Mouse (Mus musculus) myocyte (in vitro differentiated cells): ENCODE results near the gene Cry2. TPM values are rescaled to one million over a fixed set of nuclear protein-coding genes. Genes with fewer than 3 reads are reported as not detected.

Experiments used
- H3K27me3 ChIP-seq: one replicate; pipeline ENCODE4 v1.6.1; 2011; ENCODE audit not compliant: control insufficient read depth, insufficient read depth, insufficient read length
- H3K36me3 ChIP-seq: one replicate; pipeline ENCODE4 v1.6.1; 2011; ENCODE audit not compliant: control insufficient read depth, insufficient read depth
- H3K4me2 ChIP-seq: one replicate; pipeline ENCODE4 v1.6.1; 2011; ENCODE audit warnings: low read depth, control low read depth
- H3K4me3 ChIP-seq: one replicate; pipeline ENCODE4 v1.5.1; 2011; ENCODE audit warnings: mild to moderate bottlenecking, control low read depth, moderate library complexity
- H3K79me2 ChIP-seq: one replicate; pipeline ENCODE4 v1.6.1; 2011; ENCODE audit not compliant: control insufficient read depth, insufficient read depth
- H3ac ChIP-seq: one replicate; pipeline ENCODE4 v1.6.1; 2011; ENCODE audit not compliant: control insufficient read depth, insufficient read length
- CEBPB ChIP-seq: IDR thresholded peaks from 2 replicates; pipeline ENCODE4 v1.6.1; 2011; ENCODE audit warnings: mild to moderate bottlenecking, moderate library complexity; ENCODE audit not compliant: poor library complexity, insufficient read depth, severe bottlenecking
- E2F4 ChIP-seq: IDR thresholded peaks from one replicate; pipeline ENCODE4 v1.6.1; 2011; ENCODE audit warnings: mild to moderate bottlenecking, control low read depth, moderate library complexity; ENCODE audit not compliant: insufficient read depth
- MAX ChIP-seq: IDR thresholded peaks from one replicate; pipeline ENCODE4 v1.6.1; 2011; ENCODE audit warnings: low read depth, mild to moderate bottlenecking, control low read depth
- MYOD1 ChIP-seq, 3 experiments: IDR thresholded peaks; one replicate each; pipeline ENCODE4 v1.6.1; 2011; ENCODE audit warnings: control low read depth in 2 of 3, low read depth in 2 of 3, mild to moderate bottlenecking in 2 of 3, moderate library complexity in 1 of 3; ENCODE audit not compliant: insufficient read length in 2 of 3, control insufficient read depth in 1 of 3
- MYOG ChIP-seq, 3 experiments: IDR thresholded peaks; one replicate each; pipeline ENCODE4 v1.6.1; 2011; ENCODE audit warnings: control low read depth in 2 of 3, low read depth in 2 of 3, mild to moderate bottlenecking in 2 of 3; ENCODE audit not compliant: insufficient read length in 2 of 3, control insufficient read depth in 1 of 3, insufficient read depth in 1 of 3
- POLR2A ChIP-seq: IDR thresholded peaks from one replicate; pipeline ENCODE4 v1.6.1; 2011; ENCODE audit warnings: low read depth, mild to moderate bottlenecking, control low read depth, moderate library complexity; ENCODE audit not compliant: insufficient read length
- POLR2AphosphoS2 ChIP-seq: IDR thresholded peaks from one replicate; pipeline ENCODE4 v1.6.1; 2011; ENCODE audit warnings: low read depth, control low read depth; ENCODE audit not compliant: insufficient read length
- REST ChIP-seq: IDR thresholded peaks from one replicate; pipeline ENCODE4 v1.6.1; 2011; ENCODE audit warnings: mild to moderate bottlenecking, control low read depth, moderate library complexity; ENCODE audit not compliant: insufficient read depth, insufficient read length
- SRF ChIP-seq: IDR thresholded peaks from one replicate; pipeline ENCODE4 v1.6.1; 2011; ENCODE audit warnings: low read depth; ENCODE audit not compliant: control insufficient read depth, insufficient read length
- TCF12 ChIP-seq: IDR thresholded peaks from one replicate; pipeline ENCODE4 v1.6.1; 2011; ENCODE audit warnings: mild to moderate bottlenecking, control low read depth; ENCODE audit not compliant: poor library complexity, insufficient read depth, severe bottlenecking
- TCF3 ChIP-seq: IDR thresholded peaks from one replicate; pipeline ENCODE4 v1.6.1; 2011; ENCODE audit warnings: low read depth, control low read depth; ENCODE audit not compliant: insufficient read length
- USF1 ChIP-seq: IDR thresholded peaks from one replicate; pipeline ENCODE4 v1.6.1; 2011; ENCODE audit warnings: low read depth, mild to moderate bottlenecking, control low read depth, moderate library complexity
- polyA plus RNA-seq: library from polyadenylated mRNA; unstranded; fragments of >200 nt; fragmentation: generic; extraction: Trizol; gene quantifications from one replicate; pipeline ENCODE4 v1.2.1, GENCODE M21; 2012; ENCODE audit warnings: missing spikeins

The Cry2 gene
- polyA plus RNA-seq, 1 experiment = 9.3 TPM

DNA sequence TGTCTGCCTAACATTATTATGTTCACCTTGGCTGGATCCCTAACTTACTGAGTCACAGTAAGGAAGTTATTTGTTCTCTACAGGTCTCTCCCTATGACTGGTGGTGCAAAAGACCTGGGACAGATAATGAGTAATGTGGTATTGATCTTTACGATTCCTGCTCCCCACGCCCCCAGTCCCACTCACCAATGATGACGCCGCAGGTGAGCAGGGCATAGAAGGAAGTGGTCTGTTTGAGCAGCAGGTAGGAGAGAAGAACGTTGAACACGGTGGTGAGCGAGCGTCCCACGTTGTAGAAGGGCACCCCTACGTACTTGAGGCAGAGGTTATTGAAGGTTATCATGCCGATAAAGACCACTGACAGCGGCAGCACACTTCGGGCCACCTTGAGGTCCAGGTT is 24.6 kb upstream of the Cry2 start:
- Histone ChIP-seq H3K36me3 (peaks cover 3% of the 10 kb centered on the region), H3K4me2 (peak overlapping the region; percentile 96), H3K79me2 (peaks cover 13% of the 10 kb centered on the region), H3ac (peak overlapping the region; percentile 39), H3K27me3 (no peaks in the 10 kb centered on the region), H3K4me3 (peak overlapping the region; percentile 84)
- TF ChIP-seq POLR2A (no peak), MYOG (IDR thresholded peaks at IDR 0.05; ENCODE audit: control insufficient read depth in 1 of 3, insufficient read depth in 1 of 3, insufficient read length in 2 of 3, low read depth in 2 of 3) (no peak), REST (no peak), SRF (no peak), TCF12 (no peak), CEBPB (no peak), MAX (no peak), MYOD1 (IDR thresholded peaks at IDR 0.05; ENCODE audit: control insufficient read depth in 1 of 3, insufficient read length in 2 of 3, low read depth in 2 of 3) (no peak), USF1 (no peak), POLR2AphosphoS2 (no peak), E2F4 (no peak), TCF3 (no peak)

DNA sequence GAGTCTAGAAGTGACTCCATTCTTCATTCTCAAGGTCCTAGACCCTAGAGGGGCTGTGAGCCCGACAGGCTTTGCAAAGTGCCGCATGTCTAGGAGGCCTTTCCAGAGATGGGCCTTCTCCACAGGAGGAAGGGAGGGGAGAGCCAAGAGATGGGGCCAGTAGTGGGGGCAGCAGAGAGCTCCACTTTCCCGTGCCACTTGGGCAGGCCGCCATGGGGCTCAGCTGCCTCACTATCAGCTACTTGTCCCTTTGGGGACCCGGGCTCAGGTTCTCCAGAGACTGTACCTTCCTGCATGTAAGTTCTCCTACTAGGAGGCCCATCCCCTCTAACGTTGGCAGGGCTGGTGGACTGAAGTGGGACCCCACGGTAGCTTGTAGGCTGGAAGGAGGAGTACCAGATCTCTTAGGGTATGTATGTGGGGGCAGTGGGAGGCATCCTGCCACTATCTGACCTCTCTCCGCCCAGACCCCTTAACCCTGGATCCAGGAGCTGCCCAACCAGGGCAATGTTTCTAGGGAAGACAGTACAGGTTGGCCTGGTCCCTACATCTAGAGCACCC is 23.2 kb upstream of the Cry2 start:
- TF ChIP-seq SRF (no peak), POLR2A (no peak), USF1 (no peak), POLR2AphosphoS2 (no peak), E2F4 (no peak), MYOD1 (IDR thresholded peaks at IDR 0.05; ENCODE audit: control insufficient read depth in 1 of 3, insufficient read length in 2 of 3, low read depth in 2 of 3) (no peak), MAX (no peak), TCF3 (no peak), TCF12 (no peak), REST (no peak), MYOG (IDR thresholded peaks at IDR 0.05; ENCODE audit: control insufficient read depth in 1 of 3, insufficient read depth in 1 of 3, insufficient read length in 2 of 3, low read depth in 2 of 3) (no peak), CEBPB (no peak)
- peak overlapping the region; percentile 96 for H3K4me2 ChIP-seq
- H3K79me2 ChIP-seq = peaks cover 13% of the 10 kb centered on the region
- no peak overlapping the region for H3ac ChIP-seq
- peaks cover 7% of the 10 kb centered on the region for H3K36me3 ChIP-seq
- H3K4me3 ChIP-seq = no peak overlapping the region
- H3K27me3 ChIP-seq = no peaks in the 10 kb centered on the region

DNA sequence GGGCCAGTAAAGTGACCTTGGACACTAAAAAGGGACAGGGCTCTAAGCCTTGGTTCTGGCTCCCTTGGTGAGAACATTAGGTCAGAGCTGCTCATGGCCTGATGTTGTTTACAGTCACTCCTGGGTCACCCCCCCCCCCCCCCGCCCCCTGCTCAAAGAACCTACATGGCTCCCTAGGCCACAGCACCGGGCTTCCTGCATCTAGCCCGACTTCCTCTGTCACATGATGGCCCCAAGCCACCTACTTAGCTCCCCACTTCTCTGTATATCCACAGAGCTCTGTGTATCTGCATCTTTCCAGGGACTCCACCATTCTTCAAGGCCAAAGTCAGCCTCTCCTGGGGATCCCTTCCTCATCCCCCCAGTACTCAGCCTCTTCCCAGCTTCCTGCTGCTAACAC is 21.9 kb upstream of the Cry2 start:
- H3K36me3 ChIP-seq = peaks cover 7% of the 10 kb centered on the region
- no peaks in the 10 kb centered on the region for H3K27me3 ChIP-seq
- no peak overlapping the region for H3K4me2 ChIP-seq
- TF ChIP-seq TCF12 (no peak), USF1 (no peak), REST (no peak), TCF3 (no peak), POLR2A (no peak), MAX (no peak), E2F4 (no peak), SRF (no peak), MYOD1 (IDR thresholded peaks at IDR 0.05; ENCODE audit: control insufficient read depth in 1 of 3, insufficient read length in 2 of 3, low read depth in 2 of 3) (no peak), MYOG (IDR thresholded peaks at IDR 0.05; ENCODE audit: control insufficient read depth in 1 of 3, insufficient read depth in 1 of 3, insufficient read length in 2 of 3, low read depth in 2 of 3) (no peak), POLR2AphosphoS2 (no peak)
- peaks cover 13% of the 10 kb centered on the region for H3K79me2 ChIP-seq
- H3K4me3 ChIP-seq = no peak overlapping the region
- no peak overlapping the region for H3ac ChIP-seq

DNA sequence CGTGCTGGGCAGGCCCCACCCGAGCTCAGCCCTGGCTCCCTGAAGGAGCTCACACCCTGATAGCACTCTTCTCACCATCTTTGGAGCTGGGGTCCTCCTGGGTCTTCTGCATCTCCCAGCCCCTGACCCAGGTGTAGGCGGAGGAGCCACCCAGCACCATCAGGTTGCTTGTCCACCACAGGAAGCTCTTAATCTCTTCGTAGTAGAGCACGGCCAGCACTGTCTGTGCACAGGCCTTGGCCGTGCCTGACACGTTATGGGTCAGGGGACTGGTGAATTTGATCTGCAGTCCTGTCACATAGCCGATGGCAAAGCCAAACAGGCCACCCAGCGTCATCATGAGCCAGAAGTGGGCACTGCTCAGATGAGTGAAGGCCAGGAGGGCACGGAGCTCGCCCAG is 20.3 kb upstream of the Cry2 start:
- Histone ChIP-seq H3K27me3 (no peaks in the 10 kb centered on the region), H3K4me2 (no peak overlapping the region)
- TF ChIP-seq USF1 (no peak), MAX (no peak), REST (no peak), E2F4 (no peak), TCF12 (no peak), POLR2A (no peak), MYOD1 (IDR thresholded peaks at IDR 0.05; ENCODE audit: control insufficient read depth in 1 of 3, insufficient read length in 2 of 3, low read depth in 2 of 3) (no peak), POLR2AphosphoS2 (no peak), MYOG (IDR thresholded peaks at IDR 0.05; ENCODE audit: control insufficient read depth in 1 of 3, insufficient read depth in 1 of 3, insufficient read length in 2 of 3, low read depth in 2 of 3) (no peak), SRF (no peak), TCF3 (no peak), CEBPB (no peak)

DNA sequence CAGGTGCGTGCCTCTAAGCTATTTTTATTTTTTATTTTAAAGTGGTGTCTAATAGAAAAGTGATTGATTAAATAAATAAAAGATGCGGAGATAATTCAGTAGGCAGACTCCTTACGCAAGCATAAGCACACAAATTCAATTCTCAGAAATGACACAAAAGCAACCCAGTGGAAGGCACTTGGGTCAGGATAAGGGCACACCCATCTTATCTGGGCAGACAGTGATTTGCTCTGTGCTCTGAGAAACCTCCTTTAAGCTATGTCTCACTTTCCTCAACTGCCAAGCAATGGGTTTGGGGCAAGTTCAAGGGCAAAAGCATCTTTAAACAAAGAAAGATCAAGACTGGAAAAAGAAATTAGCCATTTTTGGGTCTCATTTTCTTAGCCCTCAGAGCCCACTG is 17.3 kb upstream of the Cry2 start:
- Histone ChIP-seq H3K4me3 (no peak overlapping the region), H3K36me3 (peaks cover 4% of the 10 kb centered on the region)
- TF ChIP-seq MAX (no peak), MYOG (IDR thresholded peaks at IDR 0.05; ENCODE audit: control insufficient read depth in 1 of 3, insufficient read depth in 1 of 3, insufficient read length in 2 of 3, low read depth in 2 of 3) (no peak), E2F4 (no peak), CEBPB (no peak), MYOD1 (IDR thresholded peaks at IDR 0.05; ENCODE audit: control insufficient read depth in 1 of 3, insufficient read length in 2 of 3, low read depth in 2 of 3) (no peak), TCF12 (no peak), SRF (no peak), POLR2A (no peak), TCF3 (no peak)

More for the DNA sequence above, 20.3 kb upstream of the Cry2 start:
- H3K4me3 ChIP-seq = no peak overlapping the region
- H3ac ChIP-seq = no peak overlapping the region
- peaks cover 7% of the 10 kb centered on the region for H3K36me3 ChIP-seq
- H3K79me2 ChIP-seq = peaks cover 13% of the 10 kb centered on the region

More for the DNA sequence above, 17.3 kb upstream of the Cry2 start:
- Histone ChIP-seq H3K4me2 (no peak overlapping the region), H3K27me3 (no peaks in the 10 kb centered on the region), H3ac (no peak overlapping the region), H3K79me2 (no peaks in the 10 kb centered on the region)
